Mouse (Mus musculus) cerebellum, adult (tissue): ENCODE measurements at regions not wholly inside any gene's neighbourhood (a gene's known extent, or its start where the extent isn't known, plus 50 kb on each side); places are given as distances from the start of the nearest gene placed in this dataset.

ENCODE experiments used
- ATAC-seq: cut with Nextera tagmentation; 2 replicates; pipeline ENCODE4 v1.9.2; 2017; ENCODE audit warnings: mild to moderate bottlenecking, moderate library complexity, mixed read lengths; ENCODE audit not compliant: insufficient number of reproducible peaks, low FRiP score, low TSS enrichment

DNA sequence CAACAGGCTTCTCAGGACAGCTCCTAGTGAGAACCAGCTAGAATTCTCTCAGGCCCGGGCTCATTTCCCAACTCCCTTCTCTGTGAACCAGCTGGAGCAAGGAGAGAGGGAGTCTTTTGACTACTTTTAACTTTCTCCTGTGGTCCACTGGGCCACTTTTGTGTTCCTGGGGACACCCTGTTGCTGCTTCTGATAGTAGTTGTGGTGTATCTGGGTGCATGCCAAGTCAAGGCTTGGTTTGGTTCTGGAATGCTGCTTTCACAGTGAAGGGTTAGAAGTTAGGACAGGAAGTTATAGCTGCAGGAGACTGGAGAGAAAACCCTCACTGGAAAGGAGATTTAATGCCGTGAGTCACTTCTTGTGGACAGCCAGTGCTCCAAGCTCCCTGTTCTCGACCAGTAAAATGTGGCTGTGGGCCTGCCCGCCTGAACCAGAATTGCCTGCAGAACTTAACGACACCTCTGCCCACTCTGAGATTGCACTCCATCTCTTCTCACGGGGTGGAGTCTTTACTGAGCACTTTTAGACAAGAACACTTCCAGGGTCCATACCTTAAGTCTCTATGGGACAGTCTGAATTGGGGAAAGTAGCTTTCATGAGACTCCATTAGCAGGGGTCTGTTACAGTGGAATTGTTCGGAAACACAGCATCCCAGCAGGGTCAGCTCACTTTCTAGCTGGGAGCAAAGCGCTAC is 97.0 kb upstream of the Myocd start:
- no peak for ATAC-seq

DNA sequence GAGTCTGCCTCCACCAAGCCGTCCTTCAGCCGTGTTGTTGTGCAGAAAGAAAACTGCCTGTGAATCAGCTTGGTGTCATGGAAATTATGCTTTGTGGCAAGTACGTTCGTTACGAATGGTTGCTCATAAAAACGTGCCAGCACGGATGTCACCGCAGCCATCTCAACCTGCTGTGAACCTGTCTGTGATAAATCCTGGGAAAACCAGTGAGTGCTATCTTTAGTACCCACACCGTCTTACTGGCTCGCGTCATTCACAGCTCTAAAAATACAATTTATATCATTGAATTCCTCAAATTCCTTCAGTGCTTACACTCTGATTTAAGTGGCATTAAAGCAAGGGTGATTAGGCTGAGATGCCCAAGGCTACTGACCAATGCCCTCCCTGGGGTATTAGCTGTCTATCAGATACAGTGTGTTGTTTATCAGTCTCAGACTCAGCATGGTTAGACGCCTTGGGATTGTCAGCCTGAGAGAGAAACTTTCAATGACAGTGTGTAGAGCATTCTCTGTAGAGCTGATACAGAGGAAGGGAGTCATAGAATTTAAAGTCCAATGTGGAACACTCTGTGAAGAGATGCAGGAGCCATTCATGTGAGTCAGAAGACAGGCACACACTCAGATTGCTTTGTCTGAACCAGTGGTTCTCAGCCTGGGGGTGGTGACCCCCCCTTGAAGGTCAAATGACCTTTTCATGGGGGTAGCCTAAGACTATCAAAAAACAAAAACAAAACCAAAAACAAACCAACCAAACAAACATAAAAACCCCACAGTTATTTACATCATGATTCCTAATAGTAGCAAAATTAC is 96.2 kb upstream of the Myocd start:
- ATAC-seq, result no peak

DNA sequence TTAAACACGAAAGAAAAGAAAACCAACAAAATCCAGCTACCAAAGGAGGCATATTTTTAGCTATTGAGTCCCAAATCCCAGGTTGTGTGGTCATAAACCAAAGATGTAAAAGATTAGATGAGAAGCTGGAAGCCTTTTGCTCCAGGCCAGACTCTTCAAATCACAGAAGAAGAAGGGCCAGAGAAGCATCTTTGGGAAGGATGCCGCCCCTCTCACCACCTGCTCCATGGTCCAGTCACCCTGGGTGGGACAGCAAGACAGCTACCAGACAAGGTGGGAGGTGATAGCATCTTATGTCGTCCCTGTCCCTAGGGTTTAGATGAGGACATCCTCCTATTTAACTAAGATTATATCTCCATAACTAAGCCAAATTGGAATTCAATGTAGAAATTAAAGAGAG is 95.1 kb upstream of the Myocd start:
- no peak for ATAC-seq

DNA sequence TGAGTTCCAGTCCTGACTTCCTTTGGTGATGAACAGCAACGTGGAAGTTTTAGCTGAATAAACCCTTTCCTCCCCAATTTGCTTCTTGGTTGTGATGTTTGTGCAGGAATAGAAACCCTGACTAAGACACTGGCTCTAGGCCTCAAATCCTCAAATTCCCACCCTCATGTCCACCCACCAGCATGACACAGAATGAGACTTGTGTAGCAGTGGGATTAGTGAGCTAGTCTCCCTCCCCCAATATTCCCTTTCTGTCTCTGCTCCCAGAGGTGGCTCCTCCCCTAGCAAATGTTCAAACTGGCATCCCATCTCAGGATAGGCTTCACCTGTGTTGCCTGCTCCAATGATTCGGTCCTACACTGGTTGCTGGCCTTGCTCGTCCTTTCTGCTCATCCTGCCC is 94.1 kb upstream of the Myocd start:
- ATAC-seq, result no peak

DNA sequence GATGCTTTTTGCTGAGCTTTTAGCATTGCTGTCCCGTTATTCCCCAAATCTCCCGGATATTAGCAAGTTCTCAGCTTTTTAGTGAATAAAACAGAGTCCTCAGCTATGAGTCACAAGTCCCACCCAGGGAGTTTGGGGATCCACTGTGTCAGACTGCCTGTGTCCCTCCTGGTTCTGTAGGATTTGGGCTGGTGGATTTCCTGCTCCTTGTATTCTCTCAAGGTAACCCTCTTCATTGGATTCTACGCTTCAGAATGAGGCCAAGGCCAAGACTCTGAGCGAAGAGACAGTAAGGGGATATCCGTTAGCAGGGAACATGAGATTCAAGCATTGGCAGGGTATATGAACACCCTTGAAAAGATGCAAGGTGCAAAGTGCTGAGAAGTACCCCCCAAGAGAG is 90.9 kb upstream of the Myocd start:
- ATAC-seq, result no peak

DNA sequence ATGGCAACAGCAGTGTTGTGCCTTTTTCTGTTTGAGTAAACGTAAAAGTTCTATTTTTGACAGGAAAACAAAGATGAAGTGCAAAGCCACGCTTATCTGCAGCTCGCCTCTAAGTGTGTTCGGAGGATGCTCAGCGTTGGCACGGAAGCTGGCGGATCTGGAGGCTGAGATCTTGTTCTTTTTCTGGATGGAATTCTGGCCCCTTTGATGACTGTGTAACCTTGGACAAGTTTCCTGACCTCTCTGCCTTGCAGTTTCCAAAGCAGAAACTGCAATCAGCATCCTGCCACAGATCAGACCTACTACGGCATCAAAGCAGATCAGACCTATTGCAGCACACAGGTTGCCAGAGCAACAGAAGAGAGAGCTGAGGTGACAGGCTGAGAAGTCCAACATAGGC is 89.1 kb upstream of the Myocd start:
- ATAC-seq, result no peak

DNA sequence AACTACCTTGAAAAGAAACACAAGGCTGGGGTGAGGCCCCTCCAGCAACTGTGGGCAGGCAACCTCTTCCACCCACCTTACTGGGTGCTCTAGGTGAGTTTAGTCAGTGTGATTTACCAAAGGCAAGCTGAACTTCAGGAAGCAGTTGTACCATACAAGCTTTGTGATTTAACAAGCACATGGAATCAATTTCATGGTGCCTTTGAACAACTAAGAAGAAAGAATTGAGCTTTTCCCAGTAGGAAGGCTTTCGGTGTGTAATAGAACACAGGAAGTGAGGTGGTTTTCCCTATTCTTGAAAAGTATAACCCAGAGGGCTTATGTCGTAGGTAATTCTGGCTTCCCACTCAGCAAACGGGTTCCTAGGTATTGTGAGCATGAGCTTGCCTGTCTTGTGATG is 82.7 kb upstream of the Myocd start:
- no peak for ATAC-seq

DNA sequence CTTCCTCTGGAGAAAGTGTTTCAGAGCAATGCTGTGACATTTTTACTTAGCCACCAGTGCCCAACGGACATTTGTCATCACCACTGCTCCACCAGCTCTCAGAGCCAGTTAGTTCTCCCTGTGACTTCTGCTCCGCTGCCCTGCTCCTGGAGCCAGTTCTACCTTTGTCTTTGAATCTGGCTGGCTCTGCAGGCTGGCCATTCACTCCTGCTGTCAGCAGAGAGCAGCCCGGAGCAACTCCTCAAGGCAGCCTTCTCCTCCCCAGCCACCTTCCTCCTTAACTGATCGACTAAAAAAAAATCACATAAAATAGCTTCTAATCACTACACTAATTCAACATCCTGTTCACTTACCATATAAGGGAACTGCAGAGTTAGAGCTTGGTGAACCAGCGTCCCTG is 79.2 kb upstream of the Myocd start:
- no peak for ATAC-seq

DNA sequence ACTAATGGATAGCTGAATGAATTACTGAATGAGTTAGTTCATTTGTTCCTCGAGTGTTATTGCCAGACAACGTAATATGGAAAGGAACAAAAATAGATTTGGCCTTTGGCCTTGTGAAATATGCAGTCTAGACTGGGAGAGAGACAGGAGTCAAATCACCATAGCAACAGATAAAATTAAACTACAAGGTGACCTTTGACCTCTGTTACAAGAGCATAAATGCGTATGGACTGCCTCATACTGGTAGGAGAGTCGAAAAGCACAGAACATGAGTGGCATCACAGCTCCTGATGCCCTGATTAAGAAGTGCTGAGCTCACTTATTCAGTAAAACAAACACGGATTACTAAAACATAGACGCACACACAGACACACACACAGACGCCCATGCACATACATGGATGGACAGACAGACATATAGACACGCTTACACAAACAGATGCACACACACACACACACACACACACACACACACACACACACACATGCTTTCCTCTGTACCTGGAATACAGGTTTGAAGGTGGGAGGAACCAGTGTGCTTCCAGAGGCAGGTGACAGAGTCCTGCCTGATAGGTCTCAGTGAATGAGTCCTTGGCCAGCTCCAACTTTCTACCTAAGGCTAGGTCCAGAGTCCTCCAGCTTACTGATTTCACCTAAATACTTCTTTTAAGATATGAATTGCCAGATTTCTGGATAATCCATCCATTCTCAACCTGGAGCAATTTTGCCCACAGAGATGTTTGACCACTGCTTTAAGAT is 72.1 kb upstream of the Myocd start:
- no peak for ATAC-seq

DNA sequence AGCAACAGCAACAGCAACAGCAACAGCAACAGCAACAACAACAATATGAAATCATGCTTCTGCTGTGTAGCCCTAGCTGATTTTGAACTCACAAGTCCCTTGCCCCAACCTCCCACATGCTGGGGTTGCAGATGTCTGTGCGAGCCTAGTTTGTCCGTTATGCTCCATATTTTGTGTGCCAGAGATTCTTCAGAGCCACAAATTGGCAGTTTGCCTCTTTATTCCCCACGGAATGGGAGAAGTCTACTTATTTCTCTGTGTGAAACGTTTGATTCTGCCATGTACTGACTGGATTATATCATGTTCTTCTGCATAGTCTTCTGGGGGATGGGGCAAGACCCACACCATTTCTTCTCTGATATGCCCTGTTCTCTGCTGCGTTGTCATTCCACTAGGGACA is 64.5 kb upstream of the Myocd start:
- no peak for ATAC-seq

DNA sequence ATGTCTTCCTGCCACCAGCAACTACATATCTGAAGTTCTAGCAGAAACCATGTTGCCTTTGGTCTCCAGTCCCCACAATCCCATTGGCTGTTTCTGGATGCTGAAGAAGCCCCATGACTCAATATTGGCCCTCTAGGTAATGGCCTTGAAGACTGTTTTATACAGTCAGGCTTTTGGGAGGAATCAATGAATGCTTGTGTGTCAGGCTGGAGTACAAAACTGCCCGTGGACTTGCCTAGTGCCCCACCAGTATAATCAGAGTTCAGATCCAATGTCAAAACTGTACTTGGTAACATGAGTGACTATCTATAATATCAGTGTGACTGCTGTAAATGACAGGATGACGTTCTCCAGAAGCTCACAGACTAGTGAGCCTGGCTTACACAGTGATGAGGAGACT is 63.3 kb upstream of the Myocd start:
- ATAC-seq, result no peak

DNA sequence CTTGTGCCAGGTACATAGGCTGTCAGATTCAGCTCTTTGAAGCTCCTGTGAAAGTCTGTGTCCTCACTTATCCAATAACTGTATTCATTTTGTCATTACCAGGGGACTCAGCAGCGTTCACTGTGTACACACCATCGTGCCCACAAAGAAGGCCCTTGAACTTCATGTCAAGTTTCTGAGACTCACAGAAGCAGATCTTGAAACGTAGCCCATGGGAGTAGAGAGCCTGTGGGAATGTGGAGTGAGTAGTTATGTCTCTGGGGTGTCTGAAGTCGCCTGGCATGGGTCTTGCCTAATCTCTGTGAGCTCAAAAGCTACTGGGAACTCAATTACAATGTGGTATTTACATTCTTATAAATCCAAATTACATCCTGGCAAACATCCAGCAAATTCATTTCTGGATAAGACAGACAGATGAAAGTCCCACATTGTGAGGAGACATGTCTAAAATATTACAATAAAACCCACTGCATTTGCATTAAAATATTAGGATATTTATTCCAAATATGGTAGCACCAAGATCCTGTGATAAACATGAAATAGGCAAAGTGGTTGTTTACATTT is 53.2 kb upstream of the Myocd start:
- ATAC-seq, result no peak
